Mouse (Mus musculus): ENCODE data around the gene Trmt44.

GRCm38 (mm10) chr5:35516781-35517180 lies 58.1 kb downstream of the Trmt44 start:
- TF ChIP-seq CTCF (IDR thresholded peaks at IDR 0.05; ENCODE audit: borderline replicate concordance, control insufficient read depth, extremely low read depth, insufficient read depth, low read length, poor library complexity) (no peak), POLR2A (IDR thresholded peaks at IDR 0.05; ENCODE audit: control insufficient read depth, extremely low read depth, insufficient read depth, low read length, poor library complexity) (no peak)

All from thymus, adult 2 months (tissue).